Mouse (Mus musculus) embryonic fibroblast, embryonic 13.5 days (primary cell): Measurements from ENCODE around the gene BC034090. TPM values are rescaled to one million over a fixed set of nuclear protein-coding genes. Genes with fewer than 3 reads are reported as not detected.

Experiments
- H3K27ac ChIP-seq: 2 replicates; pipeline ENCODE4 v1.5.1; 2012; ENCODE audit warnings: low read length, control low read depth, inconsistent platforms; ENCODE audit not compliant: insufficient read depth
- H3K4me1 ChIP-seq: 2 replicates; pipeline ENCODE4 v1.6.1; 2011; ENCODE audit warnings: low read length; ENCODE audit not compliant: control insufficient read depth, insufficient read depth
- H3K4me3 ChIP-seq: 2 replicates; pipeline ENCODE4 v1.5.1; 2011; ENCODE audit warnings: mild to moderate bottlenecking, control low read depth, low read length; ENCODE audit not compliant: insufficient read depth
- CTCF ChIP-seq: IDR thresholded peaks from 2 replicates; pipeline ENCODE4 v1.5.1; 2011; ENCODE audit warnings: mild to moderate bottlenecking, control low read depth, low read length, moderate library complexity, borderline replicate concordance; ENCODE audit not compliant: insufficient read depth
- POLR2A ChIP-seq: IDR thresholded peaks from 2 replicates; pipeline ENCODE4 v1.6.1; 2011; ENCODE audit warnings: low read depth, mild to moderate bottlenecking, control low read depth, low read length, moderate library complexity
- polyA plus RNA-seq: library from polyadenylated mRNA; stranded (reverse); fragments of >200 nt; gene quantifications from 2 replicates; pipeline ENCODE4 v1.2.4, GENCODE M21; 2011; ENCODE audit warnings: low read depth; ENCODE audit not compliant: missing spikeins, insufficient read length

Gene BC034090
- polyA plus RNA-seq, 1 experiment = 25.1 TPM

DNA sequence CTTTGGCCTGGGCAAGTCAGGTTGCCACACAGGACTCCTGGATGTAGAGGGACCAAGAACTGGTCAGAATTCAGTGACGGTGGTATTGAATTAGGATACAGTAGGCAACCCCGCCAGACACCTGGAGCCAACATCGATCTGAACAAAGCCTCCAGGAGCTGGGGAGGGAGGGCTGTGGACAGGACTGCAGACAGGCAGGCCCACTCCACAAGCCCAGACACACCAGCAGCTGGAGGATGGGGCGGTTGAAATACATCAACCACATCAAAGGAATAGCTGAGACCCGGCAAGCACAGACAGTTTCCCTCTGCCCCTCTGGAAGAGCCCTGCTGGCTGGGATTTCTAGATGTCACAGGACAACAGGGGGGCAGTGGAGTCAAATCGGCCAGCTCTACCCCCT is 27.4 kb downstream of the BC034090 start:
- H3K4me3 ChIP-seq = no peak overlapping the region
- H3K27ac ChIP-seq = peak overlapping the region; percentile 90
- peaks cover 38% of the 10 kb centered on the region for H3K4me1 ChIP-seq
- TF ChIP-seq POLR2A = no peak
- no peak for TF ChIP-seq CTCF

DNA sequence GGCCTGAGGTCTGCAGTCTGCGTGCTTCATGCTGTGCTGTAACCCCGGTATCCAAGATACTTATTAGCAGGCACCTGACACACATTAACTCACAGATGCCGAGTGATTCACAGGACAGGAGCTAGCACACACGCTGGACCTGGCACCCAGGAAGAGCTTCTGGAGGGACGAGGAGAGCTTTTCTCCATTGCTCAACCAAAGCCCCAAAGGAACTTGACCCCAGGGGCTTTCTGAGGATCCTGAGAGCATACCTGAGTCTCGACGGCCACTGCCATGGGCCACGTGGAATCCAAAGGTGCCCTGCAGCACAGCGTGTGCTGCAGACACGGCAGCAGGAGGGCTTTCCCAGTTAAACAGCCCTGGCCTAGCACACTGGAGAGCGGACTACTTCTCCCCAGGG is 27.9 kb downstream of the BC034090 start:
- H3K4me1 ChIP-seq = peaks cover 38% of the 10 kb centered on the region
- peak overlapping the region; percentile 90 for H3K27ac ChIP-seq
- H3K4me3 ChIP-seq = no peak overlapping the region
- TF ChIP-seq POLR2A (no peak), CTCF (no peak)

DNA sequence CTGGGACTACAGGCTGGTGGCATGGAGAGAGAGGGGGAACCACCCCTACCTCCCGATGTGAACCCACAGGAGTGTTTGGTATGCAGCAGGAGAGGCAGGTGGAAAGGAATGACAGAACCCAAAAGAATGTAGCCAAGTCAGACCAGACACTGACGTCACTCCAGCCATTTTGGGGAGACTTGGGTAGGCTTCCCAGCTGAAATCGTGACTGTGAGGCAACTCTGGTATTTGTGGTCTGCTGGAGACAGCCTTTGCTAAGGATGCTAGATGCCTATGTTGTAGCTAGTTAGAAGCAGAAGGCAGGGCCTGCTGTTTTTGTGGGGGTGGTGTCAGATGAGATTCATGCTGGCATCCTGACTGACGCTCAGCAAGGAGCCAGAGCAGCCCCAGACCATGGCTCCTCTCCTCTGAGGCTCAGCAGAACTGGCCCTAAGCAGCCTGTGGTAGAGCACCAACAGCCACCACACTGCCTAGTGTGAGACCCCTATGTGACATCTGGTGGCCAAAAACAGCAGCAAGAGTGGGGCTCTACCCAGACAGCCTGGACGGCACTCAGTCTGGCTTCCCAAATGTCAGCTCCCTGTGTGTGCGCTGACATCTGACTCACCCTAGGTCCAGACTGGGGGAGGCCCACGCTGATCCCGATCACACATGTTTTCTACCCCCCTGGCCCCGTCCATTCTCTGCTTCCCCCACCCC is 29.0 kb downstream of the BC034090 start:
- Histone ChIP-seq H3K4me3 (no peak overlapping the region), H3K27ac (peak overlapping the region; percentile 76), H3K4me1 (peaks cover 38% of the 10 kb centered on the region)
- TF ChIP-seq POLR2A (no peak), CTCF (0 out of 2 replicates have a peak, but pooled peaks have one; percentile 28)

DNA sequence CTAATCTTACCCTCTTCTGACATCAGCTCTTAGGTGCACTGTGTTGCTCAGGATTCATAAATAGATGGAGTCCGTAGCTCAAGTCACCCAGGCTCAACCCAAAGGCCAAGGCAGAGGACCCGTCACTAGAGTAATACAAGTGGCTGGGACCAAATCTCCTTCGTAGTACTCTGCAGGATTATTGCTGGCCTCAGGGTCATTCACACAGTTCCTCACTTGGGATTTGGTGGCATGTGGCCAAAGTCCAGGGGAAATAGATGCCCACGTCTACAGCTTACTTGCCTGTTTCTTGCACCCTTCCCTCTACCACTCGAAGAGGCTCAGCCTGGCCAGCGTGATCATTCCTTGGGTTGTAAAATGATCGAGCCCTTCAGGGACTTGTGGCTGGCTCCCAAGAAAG is 30.3 kb downstream of the BC034090 start:
- Histone ChIP-seq H3K4me1 (peaks cover 38% of the 10 kb centered on the region), H3K4me3 (no peak overlapping the region), H3K27ac (no peak overlapping the region)
- no peak for TF ChIP-seq POLR2A
- no peak for TF ChIP-seq CTCF

DNA sequence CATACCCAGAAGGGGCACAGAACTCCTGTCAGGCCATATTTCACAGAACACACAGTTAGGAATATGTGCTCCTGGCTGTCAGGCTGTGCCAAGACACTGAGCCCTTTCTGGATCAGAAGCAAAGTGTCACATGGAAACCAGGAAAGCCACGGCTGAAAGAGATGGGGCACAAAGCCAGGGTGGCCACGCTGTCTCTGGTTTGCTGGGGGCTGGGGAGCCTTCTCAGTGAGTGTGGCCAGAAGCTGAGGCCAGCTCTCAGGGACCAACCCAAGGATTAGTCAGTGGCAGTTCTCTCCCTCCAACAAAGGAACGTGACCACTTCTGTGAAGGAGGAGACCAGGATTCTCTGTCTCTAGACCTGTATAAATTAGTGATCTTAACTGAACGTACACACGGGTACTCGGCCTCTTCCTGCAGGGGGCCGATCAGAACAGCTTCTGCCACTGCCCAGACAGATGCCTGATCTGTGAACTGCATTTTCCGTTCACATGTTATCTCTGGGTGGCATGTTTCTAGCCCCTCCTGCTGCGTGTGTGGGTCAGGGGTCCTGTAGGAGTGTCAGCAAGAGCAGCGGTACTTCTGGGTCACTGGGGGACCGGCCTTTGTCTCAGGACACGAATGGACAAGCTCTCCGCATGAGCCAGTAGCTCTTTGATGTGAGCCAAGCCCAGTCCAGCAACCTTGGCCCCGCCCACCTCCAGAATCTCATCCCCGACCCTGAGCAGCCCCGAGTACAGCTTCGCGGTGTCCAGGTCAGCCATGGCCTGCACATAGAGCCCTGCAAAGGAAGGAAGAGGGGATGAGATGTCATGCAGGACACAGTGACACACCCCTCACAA is 31.1 kb downstream of the BC034090 start:
- TF ChIP-seq POLR2A (no peak), CTCF (no peak)
- Histone ChIP-seq H3K4me3 (no peak overlapping the region), H3K27ac (peak overlapping the region; percentile 66), H3K4me1 (peaks cover 38% of the 10 kb centered on the region)

DNA sequence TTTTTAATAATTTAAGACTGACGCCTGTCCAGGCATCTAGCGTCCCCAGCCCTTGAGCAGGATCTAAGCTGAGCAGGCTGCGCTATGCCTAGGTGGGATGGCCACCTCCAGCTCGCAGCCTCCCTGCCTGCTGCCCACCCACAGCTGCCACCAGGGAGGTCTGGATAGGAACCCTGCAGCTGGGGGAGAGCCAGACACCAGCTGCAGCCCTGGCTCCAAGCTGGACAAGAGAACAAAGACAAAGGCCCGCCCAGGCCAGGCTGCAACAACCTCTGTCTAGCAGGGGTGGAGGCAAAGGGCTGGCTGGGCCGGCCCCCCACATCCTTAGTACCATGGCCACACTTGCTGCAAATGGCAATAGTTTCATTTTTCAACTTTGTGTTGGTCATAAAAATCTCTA is 31.8 kb downstream of the BC034090 start:
- H3K4me3 ChIP-seq = no peak overlapping the region

DNA sequence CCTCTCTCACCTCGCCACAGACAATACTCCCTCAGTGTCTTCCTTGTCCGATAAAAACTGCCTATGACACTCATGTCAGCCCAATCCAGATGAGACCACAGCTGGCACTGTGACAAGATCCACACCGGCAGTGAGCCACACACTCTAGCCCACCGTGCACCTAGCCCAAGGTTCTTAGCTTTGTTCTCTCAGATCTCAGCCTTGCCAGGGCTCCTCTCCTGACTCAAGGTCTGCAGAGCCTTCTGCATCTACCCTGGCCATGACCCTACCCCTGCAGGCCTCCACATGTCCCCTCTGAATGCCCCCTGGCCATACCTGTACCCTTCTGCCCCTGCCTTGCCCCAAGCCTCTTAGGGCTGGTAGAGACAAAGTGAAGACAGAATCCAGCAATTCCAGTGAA is 32.2 kb downstream of the BC034090 start:
- Histone ChIP-seq H3K4me1 (peaks cover 37% of the 10 kb centered on the region), H3K27ac (0 out of 2 replicates have a peak overlapping the region, but pooled peaks have one; percentile 66), H3K4me3 (no peak overlapping the region)
- TF ChIP-seq CTCF (no peak), POLR2A (no peak)

More for the DNA sequence above, 31.8 kb downstream of the BC034090 start:
- Histone ChIP-seq H3K27ac (peak overlapping the region; percentile 66), H3K4me1 (peaks cover 38% of the 10 kb centered on the region)
- TF ChIP-seq POLR2A (no peak; the same call in 1 of the 2 replicates), CTCF (no peak)

DNA sequence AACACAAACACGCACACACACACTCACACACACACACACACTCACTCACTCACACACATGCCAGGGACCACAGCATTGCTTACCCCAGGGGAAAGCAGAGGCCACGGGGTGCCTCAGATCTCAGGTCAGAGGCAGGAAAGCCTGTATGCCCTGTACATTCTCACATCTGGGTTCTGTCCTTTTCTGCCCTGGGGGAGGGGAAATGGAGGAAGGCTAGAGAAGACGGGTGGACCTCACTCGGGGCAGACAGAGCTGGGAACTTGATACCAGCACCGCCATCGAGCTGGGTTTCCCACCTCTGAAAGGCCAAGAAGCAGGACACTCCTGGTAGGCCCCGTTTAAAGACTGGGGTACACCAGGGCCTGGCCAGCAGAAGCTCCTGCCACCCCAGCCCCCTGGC is 33.2 kb downstream of the BC034090 start:
- Histone ChIP-seq H3K27ac (no peak overlapping the region), H3K4me1 (peaks cover 27% of the 10 kb centered on the region), H3K4me3 (no peak overlapping the region)
- TF ChIP-seq POLR2A (no peak), CTCF (no peak)

DNA sequence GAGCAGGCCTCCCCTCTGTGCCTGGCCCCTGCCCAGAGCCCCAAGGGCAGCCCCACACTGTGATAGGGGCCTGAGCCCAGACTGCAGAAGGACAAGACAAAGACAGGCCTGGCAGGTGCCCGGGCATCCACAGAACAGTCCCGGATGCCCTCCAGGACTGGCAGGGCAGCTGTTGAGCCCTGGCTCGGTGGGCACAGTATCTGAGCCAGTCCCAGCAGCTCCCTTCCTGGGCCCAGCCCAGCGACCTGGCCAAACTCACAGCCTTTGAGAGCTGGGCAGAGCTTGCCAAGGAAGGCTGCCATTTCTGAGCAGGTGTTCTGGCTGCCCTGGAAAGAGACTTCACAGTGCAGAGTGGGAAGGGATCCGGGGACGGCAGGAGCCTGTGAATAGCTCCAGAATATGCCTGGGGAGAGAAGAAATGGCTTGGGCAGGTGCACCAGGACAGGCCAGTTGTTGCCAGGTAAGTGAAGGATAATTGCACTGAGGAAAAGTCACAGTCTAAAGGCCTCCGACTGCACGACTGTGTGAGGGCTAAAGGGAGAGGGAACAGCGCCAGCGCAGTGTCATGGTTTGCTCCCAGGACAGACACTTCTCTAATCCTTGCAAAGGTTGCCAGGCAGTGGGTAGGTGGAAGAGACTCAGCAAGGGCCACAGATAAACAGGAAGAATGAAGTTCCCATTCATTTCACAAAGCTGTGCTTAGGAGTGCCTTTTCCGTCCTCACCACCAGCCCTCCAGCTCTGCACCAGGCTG is 34.1 kb downstream of the BC034090 start:
- Histone ChIP-seq H3K4me3 (no peak overlapping the region), H3K27ac (no peak overlapping the region), H3K4me1 (peaks cover 23% of the 10 kb centered on the region)
- TF ChIP-seq POLR2A (no peak), CTCF (no peak)
